Mouse (Mus musculus) liver, embryonic 14.5 days (tissue): ENCODE measurements around the gene Tnr.

ENCODE experiments used
- CTCF ChIP-seq: IDR thresholded peaks from 2 replicates; pipeline ENCODE4 v1.5.1; 2016; ENCODE audit warnings: antibody characterized with exemption, low read depth, control low read depth
- EP300 ChIP-seq: IDR thresholded peaks from 2 replicates; pipeline ENCODE4 v1.6.1; 2016; ENCODE audit warnings: antibody characterized with exemption, low read depth

DNA sequence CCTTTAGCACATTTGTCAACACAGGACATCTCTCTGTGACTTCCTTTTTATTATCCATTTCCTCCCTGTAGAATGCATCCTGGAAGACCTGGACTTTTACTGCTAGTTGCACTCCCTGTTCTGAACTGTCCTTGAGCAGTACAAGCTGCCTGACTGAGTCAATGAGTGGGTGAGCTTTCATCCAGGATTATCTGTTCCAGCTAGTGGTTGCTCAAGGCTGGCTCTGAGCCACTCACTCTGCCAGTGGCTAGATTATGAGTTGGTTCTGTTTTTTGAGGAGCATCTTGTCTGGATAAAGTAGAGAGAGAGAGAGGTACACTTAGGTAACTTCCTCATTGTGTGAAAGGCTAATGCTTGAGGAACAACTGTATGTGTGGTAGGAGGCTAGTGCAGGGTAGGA lies 14.0 kb downstream of the Tnr start:
- TF ChIP-seq CTCF (no peak), EP300 (no peak)
